In the genomic region with DNA sequence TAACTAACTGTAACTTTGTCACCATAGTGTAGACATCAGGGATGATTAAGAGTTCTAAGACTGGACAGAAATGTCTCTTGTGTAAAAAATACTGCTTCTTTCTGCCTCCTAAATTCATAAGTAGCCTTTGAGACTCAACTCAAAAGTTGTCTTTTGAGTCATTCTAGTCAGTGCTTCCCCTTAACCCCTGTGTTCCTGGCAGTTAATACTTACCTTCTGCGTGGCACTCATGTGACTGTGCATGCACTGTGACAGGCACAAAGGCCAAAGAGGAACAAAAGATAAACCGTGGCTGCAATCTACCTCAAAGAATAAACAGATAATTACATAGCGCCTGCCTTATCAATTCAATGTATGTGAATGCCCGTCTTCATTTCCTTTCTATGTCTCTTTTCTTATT, we compare ENCODE assay signal across 1 mouse cellular context.
TF ChIP-seq lines count a peak whose summit lies in the region.

No protein-coding gene starts in this region.

TF ChIP-seq in CH12.LX, 34 proteins besides CTCF, POLR2A, EP300 and RAD21 (continued from another document):
- peak; percentile 90 for TF ChIP-seq BHLHE40 (IDR thresholded peaks at IDR 0.05; ENCODE audit: low read depth, low read length)
- TF ChIP-seq CHD2 (IDR thresholded peaks at IDR 0.05; ENCODE audit: low read length) = 0 out of 2 replicates have a peak, but pooled peaks have one; percentile 22
- TF ChIP-seq KAT2A (IDR thresholded peaks at IDR 0.05; ENCODE audit: insufficient replicate concordance, low read length) = no peak
- peak; percentile 24; the same call in 1 of the 2 replicates for TF ChIP-seq ZNF384 (IDR thresholded peaks at IDR 0.05; ENCODE audit: low read depth, low read length)
- TF ChIP-seq ZKSCAN1 (IDR thresholded peaks at IDR 0.05; ENCODE audit: borderline replicate concordance, low read depth, low read length) = no peak
- no peak for TF ChIP-seq E2F4 (IDR thresholded peaks at IDR 0.05; ENCODE audit: insufficient replicate concordance, low read depth, low read length)
- no peak for TF ChIP-seq MAFK (IDR thresholded peaks at IDR 0.05; ENCODE audit: insufficient replicate concordance, low read length)
- no peak for TF ChIP-seq HCFC1 (IDR thresholded peaks at IDR 0.05; ENCODE audit: low read depth, low read length)
- TF ChIP-seq JUN (IDR thresholded peaks at IDR 0.05; ENCODE audit: insufficient read depth, low read depth, low read length) = peak; percentile 54; the same call in 1 of the 2 replicates
- no peak for TF ChIP-seq SIN3A (IDR thresholded peaks at IDR 0.05; ENCODE audit: low read length)
- TF ChIP-seq GABPA (IDR thresholded peaks at IDR 0.05; ENCODE audit: insufficient replicate concordance, low read depth, low read length) = no peak
- no peak for TF ChIP-seq ZC3H11A (IDR thresholded peaks at IDR 0.05; ENCODE audit: low read depth, low read length)
- TF ChIP-seq TCF12 (IDR thresholded peaks at IDR 0.05; ENCODE audit: low read depth, low read length) = no peak
- TF ChIP-seq MXI1 (IDR thresholded peaks at IDR 0.05; ENCODE audit: low read depth, low read length) = no peak
- TF ChIP-seq JUND (conservative IDR thresholded peaks at IDR 0.05; ENCODE audit: low read depth, low read length) = peak; percentile 87
- 0 out of 2 replicates have a peak, but pooled peaks have one; percentile 17 for TF ChIP-seq RCOR1 (conservative IDR thresholded peaks at IDR 0.05; ENCODE audit: low read depth, low read length)
- no peak for TF ChIP-seq NRF1 (IDR thresholded peaks at IDR 0.05; ENCODE audit: low read depth, low read length)
- TF ChIP-seq POLR2AphosphoS2 (IDR thresholded peaks at IDR 0.05; ENCODE audit: low read depth, low read length) = no peak
- no peak for TF ChIP-seq UBTF (IDR thresholded peaks at IDR 0.05; ENCODE audit: low read depth, low read length)
- peak; percentile 83 for TF ChIP-seq IRF4 (IDR thresholded peaks at IDR 0.05; ENCODE audit: low read depth, low read length)
- no peak for TF ChIP-seq NELFE (IDR thresholded peaks at IDR 0.05; ENCODE audit: low read depth, low read length)
- TF ChIP-seq USF2 (conservative IDR thresholded peaks at IDR 0.05; ENCODE audit: low read depth, low read length) = no peak
- TF ChIP-seq TBP (conservative IDR thresholded peaks at IDR 0.05; ENCODE audit: low read depth, low read length) = no peak
- TF ChIP-seq SMC3 (IDR thresholded peaks at IDR 0.05; ENCODE audit: low read depth, low read length) = no peak
- TF ChIP-seq MAZ (IDR thresholded peaks at IDR 0.05; ENCODE audit: low read depth, low read length) = no peak
- no peak for TF ChIP-seq MYC (IDR thresholded peaks at IDR 0.05; ENCODE audit: low read depth, low read length)
- no peak for TF ChIP-seq CHD1 (IDR thresholded peaks at IDR 0.05; ENCODE audit: low read depth, low read length)
- no peak for TF ChIP-seq ZMIZ1 (IDR thresholded peaks at IDR 0.05; ENCODE audit: low read depth, low read length)
- peak; percentile 79 for TF ChIP-seq ETS1 (conservative IDR thresholded peaks at IDR 0.05; ENCODE audit: low read depth, low read length)
TF ChIP-seq in CH12.LX: peak in this region for 10.
